Mouse (Mus musculus) cerebellum, adult 11 months (tissue): ENCODE measurements around the gene Gm11213.

ENCODE experiments used
- DNase-seq: peaks from one replicate; pipeline ENCODE4 v3.0.0; 2022

The Gm11213 gene

DNA sequence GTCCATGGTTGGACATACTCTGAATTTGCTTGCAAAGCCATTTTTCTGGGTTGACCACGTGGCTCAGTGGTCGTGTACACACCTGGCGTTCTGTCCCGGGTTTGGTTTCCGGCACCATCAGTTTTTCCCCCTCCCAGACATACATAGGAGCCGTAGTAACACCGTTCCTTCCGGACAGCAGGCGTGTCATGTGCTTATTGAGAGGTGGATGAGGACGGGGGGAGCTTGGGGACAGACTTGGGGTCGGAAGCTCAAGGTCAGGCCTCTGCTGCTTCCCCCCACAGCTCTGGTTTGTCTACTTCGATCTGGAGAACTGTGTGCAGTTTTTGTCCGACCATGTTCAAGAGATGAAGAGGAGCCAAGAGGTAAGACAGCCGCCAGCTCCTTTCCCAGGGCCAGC, 25.4 kb downstream of the Gm11213 start:
- DNase-seq, result no peak

DNA sequence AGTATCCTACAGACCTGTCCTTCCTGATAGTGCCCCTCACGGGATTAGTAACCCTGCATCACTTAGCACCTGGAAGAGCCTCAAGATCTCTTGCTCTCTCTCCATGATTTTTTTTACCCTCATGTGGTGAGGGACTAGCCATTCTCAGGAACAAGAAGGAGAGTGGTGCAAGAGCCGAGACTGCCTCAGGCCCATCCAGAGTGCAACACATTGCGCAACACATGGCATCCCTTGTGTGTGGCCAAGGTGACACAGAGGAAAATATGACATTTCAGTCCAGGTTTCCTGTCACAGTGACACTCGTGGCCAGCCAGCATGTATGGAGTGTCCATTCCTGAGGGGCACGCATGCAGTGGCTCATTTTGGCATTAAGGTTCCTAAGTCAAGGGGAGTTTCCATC, 32.4 kb downstream of the Gm11213 start:
- DNase-seq, result no peak

DNA sequence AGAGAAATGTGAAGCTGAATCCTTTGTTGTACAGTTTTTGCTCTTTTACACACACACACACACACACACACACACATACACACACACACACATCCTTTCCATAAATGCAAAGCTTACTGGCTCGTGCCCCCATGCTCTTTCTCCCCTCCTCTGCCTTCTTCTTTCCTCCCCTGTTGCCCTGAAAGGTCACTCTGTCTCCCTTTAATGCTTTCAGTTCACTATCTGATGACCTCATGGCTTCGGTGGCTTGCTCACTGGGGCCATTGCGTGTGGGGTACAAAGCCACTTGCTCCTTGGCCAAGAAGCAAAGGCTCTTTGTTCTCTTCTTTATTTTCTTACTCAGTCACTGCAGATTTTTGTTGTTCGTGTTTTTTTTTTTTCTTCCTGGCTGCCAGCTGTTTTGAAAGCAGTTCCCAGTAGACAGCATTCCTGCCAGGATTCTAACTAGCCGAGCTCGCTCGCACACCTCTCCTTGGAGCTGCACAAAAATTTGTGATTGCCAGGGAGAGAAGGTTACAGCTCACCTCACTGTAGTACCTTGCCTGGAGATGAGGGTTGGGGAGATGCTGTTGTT, 34.8 kb downstream of the Gm11213 start:
- DNase-seq, result no peak

DNA sequence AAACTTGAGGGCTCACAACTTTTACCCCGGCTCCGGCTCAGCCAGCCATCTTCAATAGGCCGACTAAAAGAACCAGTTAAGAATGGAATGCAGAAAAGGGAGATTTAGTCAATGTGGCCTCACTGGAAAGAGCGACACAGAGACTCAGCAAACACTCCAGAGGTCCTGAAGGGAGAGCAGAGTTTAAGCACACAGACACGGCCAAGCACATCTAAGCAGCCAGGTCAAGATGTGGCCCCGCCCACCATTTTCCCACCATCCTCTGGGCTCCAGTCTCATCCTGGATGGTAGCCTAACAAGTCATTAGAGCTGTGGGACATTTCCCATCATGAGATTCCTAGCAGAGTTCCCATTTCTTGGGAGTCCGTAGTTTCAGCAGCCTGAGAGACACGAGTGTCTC, 35.7 kb downstream of the Gm11213 start:
- DNase-seq, result no peak

DNA sequence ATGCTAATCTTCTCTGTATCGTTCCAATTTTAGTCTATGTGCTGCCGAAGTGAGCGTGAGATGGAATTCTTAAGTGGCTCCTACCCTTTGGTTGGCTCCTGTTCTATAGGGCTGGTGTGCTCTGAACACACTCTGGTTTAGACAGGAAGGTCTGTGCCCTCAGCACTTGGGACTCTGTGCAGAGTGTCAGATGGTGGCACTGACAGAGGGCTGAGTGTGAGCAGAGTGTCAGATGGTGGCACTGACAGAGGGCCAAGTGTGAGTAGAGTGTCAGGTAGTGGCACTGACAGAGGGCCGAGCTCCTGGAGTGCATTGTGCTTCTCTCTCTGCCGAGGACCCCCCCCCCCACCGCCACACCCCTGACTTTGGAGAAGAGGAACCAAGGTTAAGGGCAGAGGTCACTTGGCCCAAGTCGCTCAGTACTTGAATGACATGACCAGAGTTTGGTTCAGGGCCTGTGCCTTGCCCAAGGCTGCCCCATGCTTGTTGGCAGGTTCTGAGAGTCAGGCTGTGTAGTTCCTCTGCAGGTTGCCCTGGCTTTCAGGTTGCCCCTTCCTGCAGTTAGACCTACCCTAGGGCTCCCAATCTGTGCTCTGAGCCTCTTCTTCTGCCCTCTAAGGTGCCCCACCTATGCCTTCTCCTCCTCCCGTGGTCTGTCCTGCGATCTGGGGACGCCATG, 37.2 kb downstream of the Gm11213 start:
- DNase-seq, result no peak

DNA sequence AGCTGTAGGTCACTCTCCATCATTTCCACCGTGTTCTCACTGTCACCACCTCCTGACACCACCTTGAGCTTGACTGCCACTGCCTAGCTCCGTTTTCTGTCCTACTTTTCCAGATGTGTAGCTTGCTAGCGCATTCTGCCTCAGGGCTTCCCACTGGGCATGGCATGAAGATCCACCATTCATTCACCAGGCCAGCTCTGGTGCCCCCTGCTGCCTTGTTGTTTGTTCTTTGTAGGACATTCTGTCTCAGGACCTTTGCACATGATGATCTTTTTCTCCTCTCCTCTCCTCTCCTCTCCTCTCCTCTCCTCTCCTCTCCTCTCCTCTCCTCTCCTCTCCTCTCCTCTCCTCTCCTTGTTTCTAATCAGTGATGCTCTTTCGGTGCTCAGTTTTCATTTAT, 42.3 kb downstream of the Gm11213 start:
- DNase-seq, result no peak

DNA sequence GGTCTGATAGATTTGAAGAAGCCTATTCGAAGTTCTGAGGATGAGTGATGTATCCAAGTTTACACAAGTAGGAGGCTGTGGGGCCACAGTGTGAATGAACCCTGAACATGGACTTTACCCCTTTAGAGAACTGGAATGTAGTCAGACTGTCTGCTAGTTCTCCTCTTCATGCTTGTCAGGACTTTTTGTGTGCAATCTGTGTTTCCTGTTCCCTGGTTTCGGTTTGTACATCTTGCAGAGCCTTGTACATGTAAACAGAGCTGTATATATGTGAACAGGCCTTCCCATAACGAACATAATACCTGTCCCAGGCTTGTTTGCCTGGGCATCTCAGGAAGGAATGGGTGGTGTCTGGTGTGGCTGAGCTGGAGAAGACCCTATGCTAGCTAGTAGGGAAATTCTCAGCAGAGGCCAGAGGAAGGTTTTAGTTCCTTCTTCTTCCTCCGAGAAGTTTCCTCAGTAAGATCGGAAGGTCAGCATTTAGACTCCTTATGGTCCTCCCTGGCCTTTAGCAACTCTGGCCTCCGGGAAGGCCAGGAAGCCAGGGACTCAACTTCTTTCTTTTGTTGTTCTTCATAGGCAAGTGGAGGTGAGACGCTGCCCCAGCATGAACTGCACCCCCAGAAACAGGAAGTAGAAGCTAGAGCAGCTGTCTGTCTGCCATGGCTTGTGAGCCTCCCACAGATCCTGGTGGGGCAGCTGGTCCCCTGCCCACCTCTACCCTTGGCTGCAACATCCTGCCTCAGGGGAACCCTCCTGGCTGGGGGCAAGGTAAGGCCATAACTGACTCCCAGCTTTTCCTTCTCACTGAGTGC, 43.0 kb downstream of the Gm11213 start:
- no peak for DNase-seq

DNA sequence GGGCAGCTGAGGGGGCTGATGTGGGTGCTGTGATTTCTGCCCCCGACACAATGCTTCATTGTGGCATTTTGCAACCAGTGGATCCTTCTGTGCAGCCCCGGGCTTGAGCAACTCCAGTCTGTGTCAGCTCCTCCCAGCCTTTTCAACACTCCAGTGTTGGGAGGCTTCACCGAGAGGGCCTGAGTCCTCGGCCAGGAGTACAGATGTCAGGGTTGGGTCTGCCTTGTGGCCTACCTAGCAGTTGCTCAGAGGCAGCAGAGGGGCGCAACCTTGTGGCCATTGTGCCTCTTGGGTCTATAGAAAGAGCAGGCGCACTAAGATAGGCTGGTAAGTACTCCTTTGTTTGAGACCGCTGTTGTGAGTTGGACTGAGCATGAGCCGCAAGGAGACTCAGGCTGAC, 45.0 kb downstream of the Gm11213 start:
- no peak for DNase-seq

DNA sequence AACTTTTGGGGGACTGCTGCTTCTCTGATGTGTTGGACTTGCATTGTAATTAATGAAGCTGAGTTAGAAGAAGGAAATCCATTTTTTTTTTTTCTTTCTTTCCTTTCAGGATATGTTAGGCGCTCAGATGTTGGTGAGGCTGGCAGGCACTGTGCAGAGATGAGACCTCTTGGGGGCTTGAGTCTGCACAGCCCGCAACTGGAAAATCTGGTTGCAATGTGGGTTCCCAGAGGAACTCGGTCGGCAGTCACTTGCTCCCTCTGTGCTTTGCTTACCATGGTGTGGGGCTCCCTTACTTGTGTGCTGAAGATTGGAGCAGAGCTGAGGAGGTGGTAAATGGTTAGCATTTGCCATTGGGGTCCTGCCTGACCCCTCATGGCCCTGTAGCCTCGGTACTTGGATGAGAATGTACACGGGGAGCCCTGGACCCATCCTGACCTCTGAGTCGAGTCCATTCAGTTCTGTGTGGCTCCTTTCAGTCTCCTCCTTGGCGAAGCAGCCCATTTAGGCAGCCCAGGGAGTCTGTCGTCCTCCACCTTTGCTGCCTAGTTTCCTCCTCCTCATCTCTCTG, 45.8 kb downstream of the Gm11213 start:
- DNase-seq, result no peak

DNA sequence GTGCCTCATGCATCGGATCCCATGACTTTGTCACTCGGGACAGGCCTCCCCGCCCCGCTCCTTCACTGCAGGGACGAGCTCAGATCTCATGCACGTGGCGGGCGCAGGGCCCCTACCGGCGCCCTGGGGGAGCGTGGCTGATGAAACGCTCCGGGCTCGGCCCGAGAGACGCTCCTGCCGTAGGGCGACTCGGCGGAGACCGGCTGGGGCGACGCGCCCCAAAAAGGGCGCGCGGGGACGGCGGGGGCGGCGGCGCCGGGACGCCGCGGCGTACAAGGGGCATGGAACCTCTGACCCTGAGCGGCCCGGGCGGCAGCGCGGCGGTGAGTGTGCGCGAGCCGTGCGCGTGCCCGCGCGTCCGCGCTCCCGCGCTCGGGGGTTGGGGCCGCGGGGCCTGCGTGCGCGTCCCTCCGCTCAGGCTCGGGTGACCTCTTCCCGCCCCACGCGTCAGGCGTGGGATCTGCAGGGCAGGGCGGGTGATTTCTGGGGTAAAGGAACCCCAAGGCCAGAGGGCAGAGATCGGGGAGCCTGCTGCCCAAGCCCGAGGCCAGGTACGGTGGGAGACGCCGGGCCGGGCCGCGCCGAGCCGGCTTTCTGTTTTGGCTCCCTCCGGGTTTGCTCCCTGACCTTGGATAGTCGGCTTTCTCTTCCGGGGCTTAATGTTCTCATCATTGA, 46.5 kb downstream of the Gm11213 start, which contains the start of gene Tmem268:
Gene Tmem268 (plus strand): TSS at position 375 of the 675 bp plus-strand sequence.
- DNase-seq, result peak; percentile 79

DNA sequence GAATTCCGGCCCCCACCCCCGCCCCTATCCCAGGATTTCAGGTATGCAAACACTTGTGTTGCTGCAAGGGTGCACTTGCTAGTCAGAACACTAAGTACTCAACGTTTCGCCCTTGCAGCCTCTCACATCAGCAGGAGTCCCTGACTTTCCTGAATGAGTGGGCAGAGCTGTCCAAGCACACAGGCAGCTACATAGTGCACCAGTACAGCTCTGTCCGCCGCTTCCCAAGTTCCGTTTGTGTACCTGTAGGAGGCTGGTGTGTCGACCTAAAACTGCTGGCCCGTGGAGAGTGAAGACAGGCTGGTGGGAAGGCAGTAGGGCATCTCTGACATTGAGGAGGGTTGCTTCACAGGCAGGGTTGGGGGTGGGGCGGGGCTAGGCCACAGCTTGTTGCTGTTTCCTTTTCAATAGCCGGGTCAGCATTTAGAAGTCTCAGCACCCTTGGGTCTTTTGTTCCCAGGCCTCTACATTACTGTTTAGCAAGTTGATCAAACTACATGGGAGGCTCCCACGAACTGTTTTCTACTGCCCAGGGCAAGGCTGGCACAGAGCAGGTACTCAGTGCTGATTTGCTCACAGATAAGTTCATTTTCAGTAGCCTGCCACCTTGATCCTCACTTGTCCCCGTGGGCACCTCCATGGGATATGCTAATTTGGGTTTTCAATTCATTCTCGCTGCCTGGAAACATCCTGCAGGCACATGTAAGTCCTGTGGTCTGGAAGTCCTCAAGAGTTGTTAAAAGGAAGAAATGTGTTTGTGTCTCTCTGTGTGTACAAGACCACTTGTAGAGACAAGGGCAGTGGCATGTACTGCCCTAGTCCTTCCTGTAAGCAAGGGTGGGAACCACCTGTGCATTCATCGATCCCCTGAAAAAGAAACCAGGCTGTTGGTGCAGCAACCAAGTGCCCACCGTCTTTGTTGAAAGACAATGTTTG, 47.7 kb downstream of the Gm11213 start:
- DNase-seq, result no peak

DNA sequence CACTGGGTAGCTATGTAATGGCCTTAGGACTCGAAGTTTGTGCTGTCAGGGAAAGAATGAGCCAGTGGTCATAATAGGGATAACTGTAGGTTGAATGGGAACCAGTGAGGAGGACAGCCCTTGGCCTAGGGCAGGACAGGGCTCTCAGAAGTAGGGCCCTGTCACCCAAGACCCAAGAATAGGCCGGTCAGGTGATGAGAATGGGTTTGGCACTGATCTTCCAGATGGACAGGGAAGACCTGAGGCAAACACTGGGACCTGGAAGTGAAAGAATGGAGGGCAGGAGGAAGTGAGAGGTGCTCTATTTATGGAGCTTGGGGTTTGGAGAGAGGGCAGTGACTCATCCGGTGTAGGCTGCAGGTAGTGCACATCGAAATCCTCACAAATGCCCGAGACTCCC, 48.4 kb downstream of the Gm11213 start:
- no peak for DNase-seq

DNA sequence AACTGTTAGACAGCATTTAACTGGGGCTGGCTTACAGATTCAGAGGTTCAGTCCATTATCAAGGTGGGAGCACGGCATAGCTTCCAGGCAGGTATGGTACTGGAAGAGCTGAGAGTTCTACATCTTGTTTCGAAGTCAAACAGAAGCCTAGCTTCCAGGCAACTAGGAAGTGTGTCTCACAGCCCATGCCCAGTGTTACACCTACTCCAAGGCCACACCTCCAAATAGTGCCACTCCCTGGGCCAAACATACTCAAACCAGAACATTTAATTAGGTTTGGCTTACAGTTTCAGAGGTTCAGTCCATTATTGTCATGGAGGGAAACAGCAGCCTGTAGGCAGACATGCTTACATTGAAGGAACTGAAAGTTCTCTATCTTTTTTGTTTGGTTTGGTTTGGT, 50.0 kb downstream of the Gm11213 start:
- DNase-seq, result no peak

DNA sequence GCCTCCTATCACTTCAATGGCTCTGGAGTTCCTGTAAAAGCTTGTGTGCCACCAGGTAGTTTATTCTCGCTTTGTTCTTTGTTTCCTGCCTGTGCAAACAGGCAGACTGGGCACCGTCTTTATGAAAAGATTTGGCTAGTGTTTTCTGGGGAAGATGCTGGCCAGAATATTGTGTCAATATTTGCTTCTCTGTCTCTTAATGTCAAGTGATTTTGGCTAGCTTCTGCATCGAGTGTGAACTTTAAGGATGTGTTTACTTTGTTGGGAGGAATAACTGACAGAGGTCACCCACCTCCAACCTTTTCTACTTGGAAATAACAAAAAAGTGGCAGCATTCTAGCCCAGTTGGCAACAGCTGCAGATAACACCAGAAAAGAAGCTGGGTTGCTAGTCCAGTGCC, 50.4 kb downstream of the Gm11213 start:
- no peak for DNase-seq

DNA sequence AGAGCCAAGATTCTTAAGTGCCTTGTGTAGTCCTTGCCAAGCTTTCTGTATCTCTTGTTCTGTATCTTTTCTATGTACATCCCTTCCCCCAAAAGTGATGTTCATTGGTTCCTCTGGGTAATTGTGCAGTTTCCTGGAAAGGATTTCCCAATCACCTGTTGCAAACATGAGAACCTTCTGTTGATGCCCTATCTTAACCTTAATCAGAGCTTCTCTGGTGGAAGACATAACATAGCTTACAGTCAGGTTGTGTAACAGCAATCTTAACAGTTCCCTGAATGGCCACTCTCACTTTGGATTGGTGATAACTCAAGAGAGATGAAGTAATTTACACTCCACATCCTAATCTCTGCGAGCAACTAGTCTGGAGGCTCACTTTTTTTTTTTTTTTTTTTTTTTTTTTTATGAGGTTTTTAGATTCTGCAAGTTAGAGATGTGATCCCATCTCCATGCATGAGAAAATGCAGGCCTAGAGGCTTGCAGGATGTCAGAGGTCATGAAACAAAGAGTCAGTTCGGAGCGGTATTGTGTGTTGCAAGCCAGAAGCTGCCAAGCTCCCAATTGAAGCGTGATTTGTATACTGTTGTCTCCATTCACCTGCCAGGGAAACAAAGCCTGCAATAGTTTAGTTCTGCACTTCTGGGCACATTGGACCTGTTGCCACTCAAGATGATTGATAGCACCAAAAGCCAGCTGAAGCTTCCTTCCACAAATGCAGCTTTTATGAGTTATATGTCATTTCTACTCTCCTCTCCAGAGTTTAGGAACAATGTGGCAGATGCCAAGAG, 51.1 kb downstream of the Gm11213 start:
- no peak for DNase-seq

DNA sequence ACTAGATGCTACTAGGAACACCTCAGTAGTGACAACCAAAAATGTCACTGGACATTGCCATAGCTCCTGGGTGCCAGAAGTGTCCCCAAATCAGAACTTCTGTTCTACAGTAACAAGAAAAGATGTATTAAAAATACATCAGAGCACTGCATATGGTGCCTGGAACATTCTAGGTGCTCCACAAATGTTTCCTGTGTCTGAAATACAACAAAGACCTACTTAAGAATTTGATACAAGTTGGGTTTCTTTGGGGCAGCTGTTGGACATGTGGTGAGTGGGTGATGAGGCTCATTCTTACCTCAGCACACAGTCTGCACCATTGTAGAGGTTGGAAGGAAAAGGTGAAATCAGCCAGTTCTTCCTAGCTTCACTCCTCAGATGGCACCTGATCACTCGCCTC, 52.2 kb downstream of the Gm11213 start:
- no peak for DNase-seq

DNA sequence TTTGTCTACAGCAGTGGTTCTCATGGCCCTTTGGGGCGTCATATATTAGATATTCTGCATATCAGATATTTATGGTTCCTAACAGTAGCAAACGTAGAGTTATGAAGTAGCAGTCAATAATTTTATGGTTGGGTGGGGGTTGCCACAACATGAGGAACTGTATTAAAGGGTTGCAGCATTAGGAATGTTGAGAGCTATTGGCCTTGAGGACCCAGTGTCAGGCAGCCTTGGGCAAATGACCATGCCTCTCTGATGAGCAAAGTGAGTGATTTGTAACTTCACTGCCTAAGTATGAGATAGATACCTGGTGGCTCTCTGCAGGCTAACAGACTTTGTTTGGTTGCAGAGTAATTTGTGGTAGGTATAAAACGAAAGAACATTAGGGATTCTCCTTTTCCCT, 54.2 kb downstream of the Gm11213 start:
- no peak for DNase-seq

DNA sequence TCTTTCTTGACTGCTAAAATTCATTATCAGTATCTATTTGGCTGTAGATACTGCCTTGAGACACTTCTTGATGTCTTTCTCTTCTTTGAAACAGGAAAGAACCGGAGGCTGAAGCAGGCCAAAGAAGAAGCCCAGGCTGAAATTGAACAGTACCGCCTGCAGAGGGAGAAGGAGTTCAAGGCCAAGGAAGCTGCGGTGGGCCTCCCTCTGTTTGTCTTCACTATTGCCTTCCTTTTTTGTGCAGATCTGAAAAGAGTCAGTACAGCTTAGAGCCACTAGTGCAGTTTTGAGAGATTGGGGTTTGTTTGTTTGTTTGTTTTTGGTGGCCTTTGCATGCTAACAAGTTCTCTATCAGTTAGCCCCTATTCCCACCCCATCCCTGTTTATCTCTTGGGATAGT, 56.6 kb downstream of the Gm11213 start:
- DNase-seq, result no peak

DNA sequence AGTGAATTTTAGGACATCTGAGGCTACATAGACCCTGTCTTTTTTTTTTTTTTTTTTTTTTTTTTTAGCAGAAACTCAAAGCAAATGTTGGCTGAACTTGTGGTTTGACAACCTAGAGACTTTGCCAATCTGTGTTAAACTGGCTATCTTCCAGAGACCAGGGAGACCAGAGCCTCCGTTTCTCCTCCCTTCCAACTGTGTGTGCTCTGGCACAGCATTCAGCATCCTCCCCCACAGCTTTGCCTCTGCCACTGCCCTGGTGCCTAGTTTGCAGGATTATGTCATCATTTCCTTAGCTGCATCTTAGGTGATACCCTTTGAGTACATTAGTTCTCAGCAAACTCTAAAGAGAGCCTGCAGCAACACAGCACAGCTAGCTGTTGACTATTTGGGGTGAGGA, 57.3 kb downstream of the Gm11213 start:
- DNase-seq, result no peak
